Mouse (Mus musculus) forebrain, postnatal 0 days (tissue): ENCODE data around the gene Kcnma1. TPM values are rescaled to one million over a fixed set of nuclear protein-coding genes. Genes with fewer than 3 reads are reported as not detected.

Experiments used
- ATAC-seq: fragments of 200-750 bp; cut with Nextera tagmentation; 2 replicates; pipeline ENCODE4 v1.8.0; 2017; ENCODE audit warnings: mild to moderate bottlenecking, moderate library complexity
- DNase-seq: peaks from one replicate; pipeline ENCODE4 v3.0.0-alpha.2; 2015
- H3K27ac ChIP-seq: fragments of 300-500 bp; sonication (generic); 2 replicates; pipeline ENCODE4 v1.5.1; 2014; ENCODE audit warnings: low read depth, mild to moderate bottlenecking, antibody characterized with exemption, low read length, moderate library complexity, mixed read lengths
- H3K27me3 ChIP-seq: fragments of 300-500 bp; sonication (generic); 2 replicates; pipeline ENCODE4 v1.6.1; 2014; ENCODE audit warnings: mild to moderate bottlenecking, low read length, mixed read lengths; ENCODE audit not compliant: insufficient read depth
- H3K36me3 ChIP-seq: fragments of 300-500 bp; sonication (generic); 2 replicates; pipeline ENCODE4 v1.6.1; 2014; ENCODE audit warnings: mild to moderate bottlenecking, moderate library complexity; ENCODE audit not compliant: insufficient read depth
- H3K4me1 ChIP-seq: fragments of 300-500 bp; sonication (generic); 2 replicates; pipeline ENCODE4 v1.6.1; 2014; ENCODE audit warnings: antibody characterized with exemption; ENCODE audit not compliant: insufficient read depth
- H3K4me2 ChIP-seq: fragments of 300-500 bp; sonication (generic); 2 replicates; pipeline ENCODE4 v1.6.1; 2014; ENCODE audit warnings: low read depth, mild to moderate bottlenecking, moderate library complexity
- H3K4me3 ChIP-seq: fragments of 300-500 bp; sonication (generic); 2 replicates; pipeline ENCODE4 v1.5.1; 2014; ENCODE audit warnings: low read depth, low read length, mixed read lengths
- H3K9ac ChIP-seq: fragments of 300-500 bp; sonication (generic); 2 replicates; pipeline ENCODE4 v1.6.1; 2014; ENCODE audit warnings: mild to moderate bottlenecking
- H3K9me3 ChIP-seq: fragments of 300-500 bp; sonication (generic); 2 replicates; pipeline ENCODE4 v1.6.1; 2016; ENCODE audit warnings: low read length
- CTCF ChIP-seq: sonication (generic); IDR thresholded peaks from 2 replicates; pipeline ENCODE4 v1.5.1; 2016; ENCODE audit warnings: antibody characterized with exemption, control low read depth, low read depth
- WGBS: fragments of 180-500 bp; shearing (Covaris S2); extraction: QIAGEN DNeasy Blood & Tissue Kit; methylation state at CpG from one replicate; pipeline ENCODE4 v1.1.7; 2014; 5-methylcytosine and 5-hydroxymethylcytosine counted together
- polyA plus RNA-seq: library from polyadenylated mRNA; unstranded; fragments of >200 nt; fragmentation: Nextera tagmentation; extraction: Ambion mirVana; gene quantifications from 2 replicates; pipeline ENCODE4 v1.2.1, GENCODE M21; 2015
- total RNA-seq: library from RNA; depleted of rRNA; stranded (reverse); fragments of >200 nt; gene quantifications from 2 replicates; pipeline ENCODE4 v1.2.3, GENCODE M21; 2014

Kcnma1 gene
- total and polyA plus RNA-seq, 2 experiments from 2014 or later: 18.7 to 35.8 TPM

DNA sequence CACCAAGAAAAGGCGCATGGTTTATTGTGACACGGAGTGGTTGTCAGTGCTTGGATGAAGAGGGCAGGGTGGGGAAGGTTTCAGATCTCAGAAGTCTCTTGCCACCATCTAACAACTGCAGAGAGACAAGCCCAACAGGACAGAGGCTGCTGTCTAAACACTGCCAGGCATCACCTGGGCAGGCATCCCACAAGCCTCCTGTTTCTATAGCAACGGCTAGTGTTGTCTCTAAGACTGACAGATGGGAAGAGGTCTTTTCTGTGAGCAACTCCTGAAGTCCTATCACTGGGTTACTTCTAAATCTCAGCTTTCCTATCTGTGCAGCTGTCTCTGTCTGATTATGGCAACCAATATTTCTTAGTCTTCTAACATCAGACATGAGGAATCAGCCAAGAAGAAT lies 196.7 kb downstream of the Kcnma1 start:
- Histone ChIP-seq H3K4me3 (no peak overlapping the region), H3K4me1 (no peaks in the 10 kb centered on the region), H3K27me3 (no peaks in the 10 kb centered on the region), H3K27ac (no peak overlapping the region), H3K36me3 (no peaks in the 10 kb centered on the region), H3K9ac (no peak overlapping the region), H3K9me3 (no peaks in the 10 kb centered on the region), H3K4me2 (no peak overlapping the region)
- WGBS: 85% methylated on average over 3 of the region's 3 CpGs
- TF ChIP-seq CTCF: no peak
- DNase-seq (no peak), ATAC-seq (no peak)

DNA sequence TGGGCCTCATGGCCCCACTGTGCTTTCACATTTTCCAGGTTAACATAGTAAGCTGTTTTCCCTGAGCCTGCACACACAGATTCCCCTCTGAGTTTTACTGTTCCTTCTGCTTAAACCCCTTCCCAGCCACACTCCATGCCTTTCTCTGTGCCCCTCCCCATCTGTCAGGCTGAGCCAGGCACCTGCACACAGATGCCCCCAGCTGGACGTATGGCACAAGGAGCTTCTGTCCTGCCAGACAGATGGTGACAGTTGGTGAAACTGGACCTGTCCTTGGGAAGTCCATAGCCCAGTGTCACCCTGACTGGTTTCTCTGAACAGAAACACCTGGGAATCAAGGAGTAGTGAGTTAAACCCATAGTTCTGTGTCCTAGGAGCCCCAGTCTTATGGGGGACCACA lies 204.2 kb downstream of the Kcnma1 start:
- 60% methylated on average over 1 of the region's 1 CpGs for WGBS
- Histone ChIP-seq H3K9ac (no peak overlapping the region), H3K27ac (no peak overlapping the region), H3K4me3 (no peak overlapping the region), H3K27me3 (no peaks in the 10 kb centered on the region), H3K36me3 (no peaks in the 10 kb centered on the region), H3K9me3 (no peaks in the 10 kb centered on the region), H3K4me2 (no peak overlapping the region), H3K4me1 (no peaks in the 10 kb centered on the region)
- ATAC-seq (no peak), DNase-seq (no peak)
- TF ChIP-seq CTCF: no peak

DNA sequence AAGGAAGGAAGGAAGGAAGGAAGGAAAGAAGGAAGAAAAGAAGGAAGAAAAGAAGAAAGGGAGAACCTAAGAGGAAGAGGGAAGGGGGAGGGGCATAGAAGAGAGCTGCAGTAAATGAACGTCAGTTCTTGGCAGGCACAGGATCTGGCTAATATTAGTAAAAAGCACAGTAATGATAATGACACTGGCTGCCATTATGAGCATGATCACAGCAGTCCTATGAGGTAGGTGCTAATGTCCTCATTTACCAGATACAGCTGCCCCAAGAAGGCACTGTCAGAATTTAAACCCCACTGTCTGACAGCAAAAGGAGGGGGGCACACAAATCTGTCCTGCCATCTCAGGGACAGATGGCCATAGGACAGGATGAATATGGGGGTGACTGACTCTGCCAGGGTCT lies 205.2 kb downstream of the Kcnma1 start:
- no peak overlapping the region for H3K4me2 ChIP-seq
- no peaks in the 10 kb centered on the region for H3K27me3 ChIP-seq
- H3K9me3 ChIP-seq: no peaks in the 10 kb centered on the region
- TF ChIP-seq CTCF: no peak
- H3K36me3 ChIP-seq: no peaks in the 10 kb centered on the region
- no peak overlapping the region for H3K27ac ChIP-seq
- ATAC-seq (no peak), DNase-seq (no peak)
- no peak overlapping the region for H3K9ac ChIP-seq
- H3K4me1 ChIP-seq: no peaks in the 10 kb centered on the region
- no peak overlapping the region for H3K4me3 ChIP-seq
- 25% methylated on average over 1 of the region's 1 CpGs for WGBS

DNA sequence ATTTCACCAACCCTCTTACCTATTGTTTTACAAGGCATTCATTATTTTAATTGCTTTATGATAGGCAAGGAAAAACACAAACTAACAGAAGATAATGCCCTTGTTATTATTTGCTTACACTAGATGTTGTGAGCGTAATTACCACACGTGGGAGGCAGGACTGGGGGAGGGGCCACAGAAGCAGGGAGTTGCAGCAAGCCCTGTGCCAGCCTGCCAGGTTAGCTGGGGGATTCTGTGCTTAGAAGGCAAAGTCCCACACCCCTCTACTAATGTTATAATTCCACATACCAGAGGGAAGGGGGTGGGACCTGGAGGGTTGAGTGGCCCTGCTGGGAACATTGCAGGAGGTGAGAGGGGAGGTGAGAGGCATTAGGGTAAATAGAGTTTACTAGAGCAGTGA lies 207.9 kb downstream of the Kcnma1 start:
- 27% methylated on average over 2 of the region's 2 CpGs for whole genome bisulfite sequencing
- ATAC-seq: no peak
- Histone ChIP-seq H3K36me3 (no peaks in the 10 kb centered on the region), H3K27me3 (no peaks in the 10 kb centered on the region), H3K4me1 (no peaks in the 10 kb centered on the region), H3K4me3 (no peak overlapping the region), H3K9ac (no peak overlapping the region), H3K4me2 (no peak overlapping the region), H3K9me3 (no peaks in the 10 kb centered on the region), H3K27ac (no peak overlapping the region)
- no peak for DNase-seq
- no peak for TF ChIP-seq CTCF

DNA sequence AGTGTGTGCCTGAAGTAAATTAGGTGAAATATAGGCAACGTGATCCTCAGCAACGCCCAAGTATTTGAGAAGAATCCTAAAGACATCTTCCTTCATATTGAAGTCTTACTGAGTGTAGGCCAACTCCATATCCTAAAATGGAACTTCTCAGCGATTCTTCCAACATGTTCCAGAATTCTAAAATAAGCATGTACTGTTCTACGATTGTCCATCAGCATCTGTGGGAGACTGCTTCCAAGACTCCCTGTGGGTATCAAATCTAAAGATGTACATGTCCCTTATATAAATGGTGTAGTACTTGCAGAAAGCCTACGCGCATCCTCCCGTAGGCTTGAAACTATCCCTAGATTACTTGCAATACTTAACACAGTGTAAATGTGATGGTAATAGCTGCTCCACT lies 217.4 kb downstream of the Kcnma1 start:
- DNase-seq (no peak), ATAC-seq (no peak)
- TF ChIP-seq CTCF: no peak
- H3K36me3 ChIP-seq: no peaks in the 10 kb centered on the region
- H3K9me3 ChIP-seq: no peaks in the 10 kb centered on the region
- no peaks in the 10 kb centered on the region for H3K4me1 ChIP-seq
- H3K4me3 ChIP-seq: no peak overlapping the region
- no peaks in the 10 kb centered on the region for H3K27me3 ChIP-seq
- H3K9ac ChIP-seq: no peak overlapping the region
- H3K27ac ChIP-seq: no peak overlapping the region
- 86% methylated on average over 7 of the region's 7 CpGs for WGBS
- H3K4me2 ChIP-seq: no peak overlapping the region

DNA sequence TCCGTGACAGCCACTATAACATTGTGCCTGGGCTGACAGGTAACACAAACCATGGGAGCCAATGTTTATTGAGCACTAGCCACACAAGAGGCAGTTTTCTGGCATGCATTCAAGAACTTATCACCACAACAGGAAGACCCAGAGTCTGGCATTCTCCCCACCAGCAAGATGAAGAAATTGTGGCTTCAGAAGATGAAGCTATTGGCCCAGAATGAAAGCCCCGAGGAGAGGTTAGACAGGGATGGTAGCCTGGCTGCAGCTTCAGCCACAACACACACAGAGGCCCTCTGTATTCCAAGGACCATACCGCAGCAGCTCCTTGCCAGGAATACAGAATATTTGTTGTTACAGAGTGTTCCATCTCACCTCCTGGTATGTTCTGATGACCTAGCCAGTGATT lies 221.6 kb downstream of the Kcnma1 start:
- TF ChIP-seq CTCF: no peak
- Histone ChIP-seq H3K4me2 (no peak overlapping the region), H3K9me3 (no peaks in the 10 kb centered on the region), H3K4me1 (no peaks in the 10 kb centered on the region), H3K9ac (no peak overlapping the region), H3K36me3 (no peaks in the 10 kb centered on the region), H3K27ac (no peak overlapping the region), H3K4me3 (no peak overlapping the region), H3K27me3 (no peaks in the 10 kb centered on the region)
- ATAC-seq (no peak; the same call in 1 of the 2 replicates), DNase-seq (no peak)
- WGBS: 52% methylated on average over 3 of the region's 3 CpGs

DNA sequence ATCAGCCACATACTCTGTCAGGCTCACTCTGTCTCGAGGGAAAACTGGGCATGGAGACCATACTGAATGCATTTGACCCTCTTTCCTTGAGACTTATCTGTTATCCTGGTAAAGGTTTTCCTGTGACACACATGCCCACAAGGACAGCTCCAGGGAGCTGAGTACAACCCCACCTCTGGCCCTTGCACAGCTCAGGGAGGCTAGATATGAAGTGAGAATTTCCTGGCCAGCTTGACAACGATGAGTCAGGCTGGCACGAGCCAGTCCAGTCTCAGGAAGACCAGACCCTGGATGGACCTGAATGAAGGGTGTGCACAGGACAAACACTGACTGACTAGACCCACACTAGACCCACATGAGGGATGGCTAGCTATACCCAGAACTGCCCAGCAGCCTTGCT lies 222.2 kb downstream of the Kcnma1 start:
- TF ChIP-seq CTCF: no peak
- H3K4me1 ChIP-seq: no peaks in the 10 kb centered on the region
- DNase-seq: no peak
- no peak for ATAC-seq
- H3K27me3 ChIP-seq: no peaks in the 10 kb centered on the region
- no peaks in the 10 kb centered on the region for H3K9me3 ChIP-seq
- H3K4me3 ChIP-seq: no peak overlapping the region
- H3K36me3 ChIP-seq: no peaks in the 10 kb centered on the region
- no peak overlapping the region for H3K9ac ChIP-seq
- H3K27ac ChIP-seq: no peak overlapping the region
- 69% methylated on average over 3 of the region's 3 CpGs for WGBS
- no peak overlapping the region for H3K4me2 ChIP-seq

DNA sequence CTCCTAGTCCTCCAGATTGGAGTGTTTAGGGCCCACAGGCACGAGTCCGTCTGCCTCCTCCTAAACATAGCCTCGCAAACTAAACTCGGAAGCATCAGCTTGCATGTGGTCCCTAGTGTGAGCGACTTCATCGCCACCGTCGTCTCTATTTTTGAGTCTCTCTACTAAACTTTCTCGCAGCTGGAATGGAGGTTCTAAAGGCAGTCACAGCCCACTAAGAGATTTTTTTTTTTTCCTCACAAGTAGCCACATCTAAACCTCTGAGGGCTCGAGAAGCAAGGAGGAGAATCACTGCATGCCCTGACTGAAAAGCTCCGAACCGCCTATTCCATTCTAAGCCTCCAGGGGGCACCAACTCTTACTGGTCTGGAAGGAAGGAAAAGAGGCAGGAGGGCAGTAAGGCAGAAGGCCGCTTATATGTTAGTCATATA lies 223.0 kb downstream of the Kcnma1 start:
- 48% methylated on average over 13 of the region's 13 CpGs for whole genome bisulfite sequencing
- Histone ChIP-seq H3K36me3 (no peaks in the 10 kb centered on the region), H3K9me3 (no peaks in the 10 kb centered on the region), H3K4me2 (no peak overlapping the region), H3K27me3 (no peaks in the 10 kb centered on the region), H3K4me3 (no peak overlapping the region), H3K27ac (no peak overlapping the region), H3K9ac (no peak overlapping the region), H3K4me1 (no peaks in the 10 kb centered on the region)
- ATAC-seq (peak; percentile 32; the same call in 1 of the 2 replicates), DNase-seq (peak; percentile 63)
- peak; percentile 76 for TF ChIP-seq CTCF
